Mouse (Mus musculus) adrenal gland, adult 2 months (tissue): ENCODE measurements around the gene Hpse2. TPM values are rescaled to one million over a fixed set of nuclear protein-coding genes. Genes with fewer than 3 reads are reported as not detected.
A peak's percentile ranks its signal among the peaks of the same experiment; 100 is the strongest.

Experiments
- DNase-seq: peaks from one replicate; pipeline ENCODE4 v3.0.0; 2021
- polyA plus RNA-seq: library from polyadenylated mRNA; depleted of rRNA; stranded (reverse); fragments of >200 nt; gene quantifications from 2 replicates; pipeline ENCODE4 v1.2.3, GENCODE M21; 2012
- total RNA-seq, 2 experiments: library from RNA; stranded (reverse); gene quantifications; 2 replicates each; pipeline ENCODE4 v1.2.3; 2021

Hpse2 gene
- total and polyA plus RNA-seq, 3 experiments = not detected

GRCm38 (mm10) chr19:43174812-43175211 is 213.3 kb downstream of the Hpse2 start:
- no peak for DNase-seq

GRCm38 (mm10) chr19:43156085-43156484 is 232.1 kb downstream of the Hpse2 start:
- no peak for DNase-seq

GRCm38 (mm10) chr19:43155582-43155981 is 232.6 kb downstream of the Hpse2 start:
- no peak for DNase-seq

DNA sequence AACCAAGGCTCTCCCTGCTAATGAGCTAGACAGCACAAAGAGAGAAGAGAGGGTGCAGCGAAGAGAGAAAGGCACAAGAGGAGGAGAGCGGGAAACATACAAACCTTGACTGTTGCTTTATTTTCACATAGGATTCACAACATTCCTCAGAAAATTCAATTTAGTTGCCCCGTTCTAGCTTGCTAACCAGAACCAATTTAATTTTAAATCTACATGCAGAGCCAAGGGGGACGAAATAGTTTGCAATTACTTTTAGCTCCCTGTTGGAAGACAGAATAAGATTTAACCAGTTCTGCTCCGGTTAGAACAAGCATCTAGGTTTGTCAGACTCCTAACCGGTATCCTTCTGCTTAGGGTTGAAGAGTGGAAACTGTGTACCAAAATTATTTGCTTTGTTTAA is 240.3 kb downstream of the Hpse2 start:
- no peak for DNase-seq

GRCm38 (mm10) chr19:43146820-43147219 is 241.3 kb downstream of the Hpse2 start:
- DNase-seq = no peak

- DNase-seq = no peak
These were observed 246.5 kb downstream of the Hpse2 start for GRCm38 (mm10) chr19:43141646-43142045.

GRCm38 (mm10) chr19:43109796-43110195 is 278.4 kb downstream of the Hpse2 start:
- DNase-seq = no peak

- no peak for DNase-seq
These were observed 291.2 kb downstream of the Hpse2 start for GRCm38 (mm10) chr19:43096915-43097314.

GRCm38 (mm10) chr19:43087216-43087615 is 300.9 kb downstream of the Hpse2 start:
- DNase-seq = no peak

GRCm38 (mm10) chr19:43064155-43064554 is 324.0 kb downstream of the Hpse2 start:
- no peak for DNase-seq

DNA sequence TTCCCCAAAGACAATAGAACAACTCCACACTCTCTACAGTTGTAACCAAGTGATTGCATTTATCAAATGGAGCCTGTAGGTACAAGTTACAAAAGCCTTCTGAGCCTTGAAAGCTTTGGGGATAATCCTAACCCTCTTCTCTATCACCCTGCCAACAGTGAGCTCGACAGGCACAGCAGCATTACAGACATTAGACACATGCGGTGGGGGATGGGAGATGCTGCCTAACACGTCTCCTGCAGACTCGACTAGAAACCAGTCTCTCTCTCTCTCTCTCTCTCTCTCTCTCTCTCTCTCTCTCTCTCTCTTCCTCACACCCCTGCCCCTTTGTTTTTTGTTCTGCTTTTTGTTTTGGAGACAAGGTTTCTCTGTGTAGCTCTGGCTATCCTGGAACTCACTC is 343.6 kb downstream of the Hpse2 start:
- DNase-seq = no peak

DNA sequence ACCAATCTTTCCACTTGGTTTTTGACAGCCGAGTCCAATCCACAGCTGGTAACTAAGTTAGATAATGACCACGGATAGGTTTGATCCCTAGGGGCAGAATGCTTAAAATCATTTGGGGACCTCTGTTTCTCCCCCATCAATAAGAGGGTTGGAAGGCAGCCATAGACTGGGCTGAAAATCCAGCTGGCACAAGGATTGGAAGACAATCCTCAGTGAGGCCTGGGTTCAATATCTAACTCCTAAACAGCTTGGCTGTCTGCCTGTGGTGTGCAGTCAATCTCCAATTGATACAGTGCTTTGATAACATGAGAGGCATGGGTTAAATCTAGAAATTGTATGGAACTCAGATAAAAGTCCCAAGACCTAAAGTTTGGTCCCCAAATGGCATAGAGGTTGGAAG is 345.4 kb downstream of the Hpse2 start:
- DNase-seq = no peak

DNA sequence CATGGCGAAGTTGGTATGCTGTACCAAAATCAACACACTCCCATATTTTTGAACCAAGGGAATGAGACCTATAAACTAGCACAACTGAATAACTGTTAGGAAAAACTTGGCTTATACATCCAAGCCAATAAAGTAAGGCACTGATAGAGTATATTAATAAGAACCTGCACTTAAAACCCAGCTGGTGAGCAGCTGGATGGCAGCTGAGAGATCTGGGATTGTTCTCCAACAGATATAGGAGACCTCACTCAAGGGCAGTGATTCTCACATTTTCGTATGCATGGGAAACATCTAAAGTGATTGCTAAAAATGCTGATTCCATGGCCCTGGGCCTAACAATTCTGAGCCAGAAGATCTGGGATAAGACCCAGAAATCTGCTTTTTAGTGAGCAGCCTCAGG is 345.9 kb downstream of the Hpse2 start:
- no peak for DNase-seq

DNA sequence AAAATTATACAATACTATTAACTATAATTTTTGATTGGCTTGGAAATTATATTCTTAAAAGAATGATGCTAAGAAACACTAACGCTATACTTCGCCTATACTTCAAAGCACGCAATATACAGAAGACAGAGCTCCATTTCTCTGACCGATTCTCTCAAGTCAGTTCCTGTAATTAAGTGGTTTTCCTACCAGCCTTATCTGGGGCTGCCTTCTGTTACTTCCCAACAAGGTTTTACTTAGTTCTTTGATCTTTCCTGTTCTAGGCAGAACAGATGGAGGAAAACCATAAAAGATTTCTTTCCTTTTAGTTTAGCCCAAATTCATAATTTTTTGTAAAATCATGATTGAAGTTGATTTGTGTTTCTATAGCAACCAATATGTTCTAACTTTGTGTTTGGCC is 351.8 kb downstream of the Hpse2 start:
- DNase-seq = no peak

DNA sequence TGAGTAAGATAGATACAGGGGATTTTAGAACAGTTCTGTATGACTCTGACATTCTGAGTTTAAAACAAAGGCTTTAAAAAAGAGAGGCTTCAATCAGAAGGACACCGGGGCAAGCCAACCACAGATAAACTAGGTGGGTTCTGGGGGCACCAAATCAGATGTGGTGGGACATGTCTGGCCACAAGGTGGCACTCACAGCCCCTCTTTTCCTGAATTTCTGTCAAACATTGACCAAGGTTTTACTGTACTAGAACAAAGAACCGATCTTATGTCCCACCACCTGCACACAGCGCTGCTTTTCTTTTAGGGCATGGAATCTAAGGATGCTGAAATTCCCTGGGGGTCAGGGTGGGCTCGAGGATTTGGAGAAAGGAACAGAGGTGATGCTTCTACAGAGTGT is 360.9 kb downstream of the Hpse2 start:
- peak; percentile 27 for DNase-seq

DNA sequence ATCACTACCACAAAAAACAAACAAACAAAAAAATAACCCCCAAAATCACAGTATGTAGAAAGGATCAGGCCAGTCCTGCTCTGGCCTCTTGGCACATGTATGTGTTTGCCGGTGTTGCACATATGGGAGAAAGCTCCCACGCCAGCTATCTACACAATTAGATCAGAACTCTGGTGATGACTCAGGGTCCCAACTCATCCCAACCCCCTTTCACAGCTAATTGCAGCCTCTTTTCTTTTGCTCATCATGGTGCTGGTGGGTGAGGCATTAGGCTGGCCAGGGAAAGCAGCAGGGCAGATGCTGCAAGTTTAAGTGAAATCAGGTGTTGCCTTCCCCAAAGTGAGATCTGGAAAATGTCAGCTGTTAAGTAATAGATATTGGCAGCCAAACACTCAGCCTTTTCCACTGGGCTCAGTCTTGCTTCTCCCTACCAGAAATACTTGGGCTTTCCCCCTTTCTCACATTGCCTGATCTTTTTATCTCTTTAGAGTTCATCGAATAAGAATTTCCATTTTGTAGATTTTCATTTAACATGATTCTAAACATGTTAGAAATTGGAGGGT is 365.5 kb downstream of the Hpse2 start:
- peak; percentile 1 for DNase-seq

GRCm38 (mm10) chr19:43018792-43019191 is 369.4 kb downstream of the Hpse2 start:
- no peak for DNase-seq

DNA sequence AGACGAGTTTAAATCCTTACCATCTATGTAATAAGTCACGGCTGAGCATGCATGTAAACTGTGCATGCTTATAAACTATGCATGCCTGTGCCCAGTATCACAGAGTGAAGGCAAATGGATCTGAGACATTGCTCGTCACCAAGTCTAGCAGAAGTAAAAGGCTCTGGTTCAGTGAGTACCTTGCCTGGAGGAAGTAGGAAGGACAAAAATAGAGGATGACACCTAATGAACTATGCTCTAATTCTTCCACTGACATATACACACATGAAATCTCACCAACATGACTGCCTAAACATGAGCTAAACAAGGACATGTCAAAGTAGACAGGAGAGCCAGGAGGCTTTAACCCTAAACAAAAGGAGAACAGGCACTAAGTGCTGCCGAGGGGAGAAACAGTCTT is 391.7 kb downstream of the Hpse2 start:
- no peak for DNase-seq

DNA sequence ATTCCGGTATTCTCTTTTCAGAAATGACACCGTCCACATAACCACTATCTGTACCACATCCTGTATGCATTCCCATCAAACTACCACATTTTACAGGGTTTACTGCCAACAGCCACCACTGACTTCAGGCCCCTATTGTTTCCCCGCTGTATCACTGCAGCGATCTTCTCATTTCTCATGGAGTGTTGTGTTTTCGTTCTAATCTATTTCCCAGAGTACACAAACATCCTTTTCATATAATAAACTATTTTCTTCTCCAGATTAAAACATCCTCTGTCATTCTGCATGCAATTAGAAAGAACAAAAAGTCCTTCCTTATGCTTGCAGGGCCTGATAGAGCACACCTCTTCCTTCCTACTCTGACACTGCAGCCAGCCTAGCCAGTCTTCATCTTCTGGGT is 399.3 kb downstream of the Hpse2 start:
- no peak for DNase-seq

DNA sequence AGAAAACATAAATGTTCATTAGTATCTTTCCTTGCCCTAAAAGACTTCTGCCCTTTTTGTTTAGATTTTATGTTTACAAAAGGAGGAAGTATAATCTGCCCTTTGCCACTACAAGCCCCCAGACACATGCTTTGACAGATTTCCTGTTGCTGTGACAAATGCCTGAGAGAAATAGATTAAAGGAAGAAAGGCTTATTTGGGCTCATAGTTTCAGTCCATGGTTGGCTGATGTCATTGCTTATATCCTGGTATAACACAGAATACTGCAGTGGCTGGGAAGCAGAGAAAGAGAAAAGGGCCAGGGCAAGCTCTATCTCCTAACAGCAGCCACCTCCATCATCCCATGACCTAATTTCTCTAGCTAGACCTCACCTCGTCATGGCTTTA is 401.8 kb downstream of the Hpse2 start:
- no peak for DNase-seq

DNA sequence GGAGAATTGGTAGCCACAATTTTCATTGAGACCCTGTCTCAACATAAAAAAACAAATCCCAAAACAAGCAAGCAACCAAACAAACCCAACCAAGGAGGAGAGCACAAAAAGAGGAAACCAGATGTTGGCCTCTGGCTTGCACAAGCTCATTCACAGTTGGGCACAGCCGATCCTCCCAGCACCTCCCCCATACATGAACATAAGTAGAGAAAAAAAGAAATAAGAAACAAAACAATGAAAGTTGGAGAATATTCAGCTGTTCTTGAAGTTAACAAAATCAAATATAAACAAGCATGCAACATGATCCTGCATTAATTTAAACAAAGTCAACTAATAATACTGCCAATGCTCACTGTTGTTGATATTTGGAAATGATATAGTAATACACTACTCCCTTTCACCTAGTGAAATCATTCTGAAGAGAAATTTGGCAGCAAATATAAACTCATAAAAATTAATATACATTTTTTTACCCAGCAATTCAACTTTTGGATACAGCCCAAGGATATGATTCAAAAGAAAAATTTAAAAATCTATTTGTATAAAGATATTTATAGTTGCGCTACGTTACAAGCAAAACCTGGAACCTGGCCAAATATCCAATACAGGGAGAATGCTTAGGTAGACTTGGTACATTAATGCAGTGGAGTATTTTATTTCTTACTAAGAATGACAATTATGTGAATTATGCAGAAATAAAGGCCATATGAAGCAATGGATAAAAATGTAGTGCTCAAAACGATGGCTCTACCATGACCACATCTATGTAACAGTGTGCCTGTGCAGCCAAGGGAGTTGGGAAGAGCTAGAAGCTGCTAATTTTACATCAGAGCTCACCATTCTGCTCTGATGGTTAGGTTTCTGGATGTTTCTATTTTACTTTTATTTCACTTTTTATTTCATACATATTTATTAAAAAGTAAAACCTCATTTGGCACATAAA is 402.5 kb downstream of the Hpse2 start:
- no peak for DNase-seq

- no peak for DNase-seq
These were observed 407.6 kb downstream of the Hpse2 start for GRCm38 (mm10) chr19:42980537-42980936.

DNA sequence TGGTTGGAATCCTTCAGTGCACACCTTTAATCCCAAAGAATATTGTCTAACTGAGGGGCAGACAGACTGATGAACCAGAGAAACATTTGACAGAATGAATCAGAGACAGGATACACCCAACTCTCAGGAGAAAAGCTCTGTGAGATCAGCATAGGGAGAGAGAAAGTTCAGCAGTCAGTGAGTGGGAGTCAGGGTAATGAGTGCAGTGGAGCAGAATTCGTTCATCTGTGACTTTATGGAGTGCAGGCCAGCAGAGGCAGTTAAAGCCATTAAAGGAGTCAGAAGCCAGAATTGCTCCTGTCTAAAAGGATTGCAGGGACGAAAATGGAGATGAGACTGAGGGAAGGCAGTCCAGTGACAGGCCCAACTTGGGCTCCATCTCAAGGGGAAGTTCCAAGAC is 410.2 kb downstream of the Hpse2 start:
- no peak for DNase-seq

DNA sequence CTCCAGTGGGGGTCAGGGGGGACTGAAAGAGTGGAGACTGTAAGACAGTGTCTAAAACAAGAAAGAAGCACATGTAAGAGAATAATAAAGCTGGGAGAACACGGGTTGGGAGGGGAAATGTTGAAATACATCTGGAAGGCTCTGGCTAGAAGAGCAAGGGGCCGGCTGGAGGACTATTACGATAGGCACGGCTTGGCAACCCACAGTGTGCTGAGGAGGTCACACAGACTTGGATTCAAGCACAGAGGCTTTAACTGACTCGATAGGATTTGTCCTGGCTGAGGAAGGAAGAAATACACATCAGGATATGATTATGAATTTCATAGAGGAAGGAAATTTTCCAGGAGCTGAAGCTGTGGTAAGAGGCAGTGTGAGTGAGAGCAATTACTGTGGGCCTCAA is 414.4 kb downstream of the Hpse2 start:
- DNase-seq = no peak
